Mouse (Mus musculus): ENCODE results near the gene Dapk2. TPM values are rescaled to one million over a fixed set of nuclear protein-coding genes. Genes with fewer than 3 reads are reported as not detected.

The Dapk2 gene
- polyA plus RNA-seq, 1 experiment = 22.8 TPM

DNA sequence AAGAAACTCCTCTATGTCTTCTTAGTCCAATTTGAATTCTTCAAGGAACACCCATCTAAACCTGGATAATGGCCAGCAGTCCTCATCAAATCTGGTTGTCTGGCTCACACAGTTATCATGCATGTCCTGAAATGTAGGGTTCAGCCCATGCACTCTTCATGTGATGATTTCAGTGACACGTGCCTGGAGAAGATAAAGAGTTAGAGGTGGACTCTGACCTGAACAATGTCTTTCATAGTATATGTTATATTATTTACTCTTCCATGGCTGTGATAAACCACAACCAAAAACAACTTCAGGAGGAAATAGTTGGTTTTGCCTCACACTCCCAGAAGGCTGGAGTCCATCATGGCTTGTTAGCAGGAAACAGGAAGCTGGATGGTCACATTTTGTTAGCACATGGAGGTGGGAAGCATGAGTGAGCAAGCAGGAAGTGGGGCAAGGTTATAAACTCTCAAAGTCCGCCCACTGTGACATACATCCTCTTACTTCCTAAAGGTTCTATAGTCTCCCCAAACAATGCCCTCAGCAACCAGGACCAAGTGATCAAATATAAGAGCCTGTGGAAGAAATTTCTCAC lies 142.5 kb downstream of the Dapk2 start:
- no peak overlapping the region for H3ac ChIP-seq (ENCODE audit: control insufficient read depth, insufficient read length, low read depth)
- H3K79me2 ChIP-seq (ENCODE audit: control insufficient read depth, insufficient read depth) = no peaks in the 10 kb centered on the region
- H3K79me3 ChIP-seq (ENCODE audit: low read depth) = no peaks in the 10 kb centered on the region
- no peaks in the 10 kb centered on the region for H3K36me3 ChIP-seq (ENCODE audit: control insufficient read depth, insufficient read depth)
- no peak overlapping the region for H3K4me3 ChIP-seq (ENCODE audit: insufficient read depth, poor library complexity, severe bottlenecking)
- no peaks in the 10 kb centered on the region for H3K27me3 ChIP-seq (ENCODE audit: control insufficient read depth, insufficient read depth, insufficient read length)
- TF ChIP-seq CTCF (IDR thresholded peaks at IDR 0.05; ENCODE audit: control insufficient read depth, insufficient read depth, insufficient read length) = no peak
- no peak for TF ChIP-seq FOSL1 (IDR thresholded peaks at IDR 0.05; ENCODE audit: insufficient read depth, low read length, poor library complexity, severe bottlenecking)
- no peak for TF ChIP-seq MAX (IDR thresholded peaks at IDR 0.05)
- no peak for TF ChIP-seq MYOG (IDR thresholded peaks at IDR 0.05; ENCODE audit: control insufficient read depth, extremely low read depth, insufficient read length)
- no peak for TF ChIP-seq USF1 (IDR thresholded peaks at IDR 0.05; ENCODE audit: low read depth)
- TF ChIP-seq MYOD1 (IDR thresholded peaks at IDR 0.05; ENCODE audit: control insufficient read depth, insufficient read length, low read depth) = no peak
- TF ChIP-seq CEBPB (IDR thresholded peaks at IDR 0.05; ENCODE audit: low read depth) = no peak

DNA sequence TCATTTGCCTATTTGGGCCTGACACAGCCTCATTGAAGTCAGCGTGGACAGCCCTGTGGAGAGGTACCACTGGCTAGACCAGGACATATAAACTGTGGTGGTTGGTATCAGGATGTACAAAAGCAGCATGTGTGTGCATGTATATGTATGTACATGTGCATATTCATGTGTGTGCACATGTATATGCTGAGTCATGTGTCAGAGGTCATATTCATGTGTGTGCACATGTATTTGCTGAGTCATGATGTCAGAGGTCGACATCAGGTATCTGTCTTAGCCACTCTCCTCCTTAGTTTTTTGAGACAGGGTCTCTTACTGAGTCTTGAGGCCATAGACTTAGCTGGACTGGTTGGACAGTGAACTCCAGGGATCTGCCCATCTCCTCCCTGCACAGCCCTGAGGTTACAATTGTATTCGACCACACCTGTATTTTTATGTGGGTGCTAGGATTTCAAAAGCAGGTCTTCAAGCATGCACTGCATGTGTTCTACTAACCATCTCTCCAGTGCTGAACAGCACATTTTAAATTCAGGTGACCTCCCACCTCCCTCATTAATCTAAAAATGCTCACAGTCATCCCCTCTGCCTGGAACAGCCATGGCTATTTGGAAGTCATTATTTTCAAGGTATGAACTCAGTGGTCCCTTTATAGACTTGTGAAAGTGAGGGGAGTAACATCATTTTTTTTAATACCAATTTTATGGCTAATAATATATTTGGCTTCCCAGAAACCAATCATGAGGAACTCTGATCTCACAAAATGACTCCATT lies 146.5 kb downstream of the Dapk2 start:
- no peak for TF ChIP-seq MYOG (IDR thresholded peaks at IDR 0.05; ENCODE audit: control insufficient read depth, extremely low read depth, insufficient read length)
- TF ChIP-seq CTCF (IDR thresholded peaks at IDR 0.05; ENCODE audit: control insufficient read depth, insufficient read depth, insufficient read length) = no peak
- no peak for TF ChIP-seq FOSL1 (IDR thresholded peaks at IDR 0.05; ENCODE audit: insufficient read depth, low read length, poor library complexity, severe bottlenecking)
- no peak for TF ChIP-seq USF1 (IDR thresholded peaks at IDR 0.05; ENCODE audit: low read depth)
- no peak for TF ChIP-seq MAX (IDR thresholded peaks at IDR 0.05)
- no peak for TF ChIP-seq CEBPB (IDR thresholded peaks at IDR 0.05; ENCODE audit: low read depth)
- no peak for TF ChIP-seq MYOD1 (IDR thresholded peaks at IDR 0.05; ENCODE audit: control insufficient read depth, insufficient read length, low read depth)
- no peaks in the 10 kb centered on the region for H3K79me2 ChIP-seq (ENCODE audit: control insufficient read depth, insufficient read depth)
- no peaks in the 10 kb centered on the region for H3K79me3 ChIP-seq (ENCODE audit: low read depth)

DNA sequence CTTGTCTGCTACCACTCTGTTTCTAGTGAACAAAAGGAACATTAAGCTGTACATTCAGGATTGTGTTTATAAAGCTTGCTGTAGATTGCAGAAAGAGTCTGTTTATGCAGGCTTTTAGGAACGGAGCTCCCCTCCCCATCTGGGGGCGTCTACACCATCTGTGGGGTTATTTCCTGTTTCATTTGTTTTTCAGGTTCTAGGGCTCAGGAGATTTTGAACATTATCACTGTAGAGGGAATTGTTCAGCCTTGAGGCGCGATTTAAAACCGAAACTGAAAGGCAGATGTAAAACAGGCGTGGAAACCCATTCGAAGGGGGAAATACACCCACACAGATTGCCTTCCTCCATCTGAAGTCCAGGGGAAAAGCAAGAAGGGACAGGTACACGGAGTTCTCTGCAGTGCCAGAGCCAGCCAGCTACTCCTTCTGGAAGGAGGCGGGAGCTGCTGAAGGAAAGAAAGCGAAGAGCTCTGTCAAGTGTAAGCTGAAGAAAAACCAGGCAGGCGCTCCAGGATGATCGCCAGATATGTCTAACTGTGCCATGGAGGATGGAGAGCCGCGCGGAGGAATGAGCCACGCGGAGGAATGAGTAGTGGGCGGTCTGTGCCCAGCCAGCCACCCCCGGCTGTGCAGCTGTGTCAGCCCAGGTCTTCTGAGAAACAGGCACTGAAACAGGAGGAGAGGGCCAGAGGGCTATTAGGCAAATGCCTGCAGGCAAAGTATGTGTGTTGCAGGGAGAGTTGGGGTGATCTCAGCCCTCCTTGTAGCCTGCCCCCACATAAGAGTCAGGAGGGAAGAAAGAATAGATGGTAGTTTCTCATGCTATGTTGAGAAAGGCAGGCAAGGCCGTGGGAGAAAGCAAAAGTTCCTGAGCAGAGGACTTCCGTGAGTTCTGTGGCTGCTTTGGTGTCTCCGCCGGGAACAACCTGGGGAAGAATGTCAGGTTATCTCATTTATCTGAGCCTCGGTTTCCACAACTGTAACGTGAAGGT lies 147.4 kb downstream of the Dapk2 start:
- H3K79me3 ChIP-seq (ENCODE audit: low read depth) = no peaks in the 10 kb centered on the region
- H3K27me3 ChIP-seq (ENCODE audit: control insufficient read depth, insufficient read depth, insufficient read length) = no peaks in the 10 kb centered on the region
- H3ac ChIP-seq (ENCODE audit: control insufficient read depth, insufficient read length, low read depth) = peak overlapping the region; percentile 28
- H3K36me3 ChIP-seq (ENCODE audit: control insufficient read depth, insufficient read depth) = no peaks in the 10 kb centered on the region
- TF ChIP-seq CEBPB (IDR thresholded peaks at IDR 0.05; ENCODE audit: low read depth) (no peak), USF1 (IDR thresholded peaks at IDR 0.05; ENCODE audit: low read depth) (no peak), MYOD1 (IDR thresholded peaks at IDR 0.05; ENCODE audit: control insufficient read depth, insufficient read length, low read depth) (no peak), MYOG (IDR thresholded peaks at IDR 0.05; ENCODE audit: control insufficient read depth, extremely low read depth, insufficient read length) (no peak), MAX (IDR thresholded peaks at IDR 0.05) (no peak), FOSL1 (IDR thresholded peaks at IDR 0.05; ENCODE audit: insufficient read depth, low read length, poor library complexity, severe bottlenecking) (no peak), CTCF (IDR thresholded peaks at IDR 0.05; ENCODE audit: control insufficient read depth, insufficient read depth, insufficient read length) (no peak)
- H3K79me2 ChIP-seq (ENCODE audit: control insufficient read depth, insufficient read depth) = no peaks in the 10 kb centered on the region
- peak overlapping the region; percentile 25 for H3K4me3 ChIP-seq (ENCODE audit: insufficient read depth, poor library complexity, severe bottlenecking)

More for the DNA sequence above, 146.5 kb downstream of the Dapk2 start:
- Histone ChIP-seq H3ac (ENCODE audit: control insufficient read depth, insufficient read length, low read depth) (no peak overlapping the region), H3K4me3 (ENCODE audit: insufficient read depth, poor library complexity, severe bottlenecking) (no peak overlapping the region), H3K36me3 (ENCODE audit: control insufficient read depth, insufficient read depth) (no peaks in the 10 kb centered on the region), H3K27me3 (ENCODE audit: control insufficient read depth, insufficient read depth, insufficient read length) (no peaks in the 10 kb centered on the region)

DNA sequence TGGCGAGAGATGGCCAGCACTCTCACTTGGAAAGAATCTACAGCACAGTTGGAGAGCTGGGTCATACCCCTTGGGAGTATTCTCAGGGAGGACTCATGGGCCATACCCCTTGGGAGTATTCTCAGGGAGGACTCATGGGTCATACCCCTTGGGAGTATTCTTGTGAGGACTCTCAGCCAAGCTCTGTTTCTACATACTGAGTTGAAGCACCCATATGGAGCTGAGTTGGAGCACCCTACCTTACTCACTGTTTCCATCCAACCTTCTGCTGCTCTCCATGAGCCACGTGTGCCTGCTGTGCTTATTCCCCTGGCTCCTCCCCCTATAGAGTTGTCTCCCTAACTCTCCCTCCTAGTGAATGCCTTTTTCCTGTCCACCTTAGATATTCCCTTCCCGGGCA lies 148.4 kb downstream of the Dapk2 start:
- Histone ChIP-seq H3K79me2 (ENCODE audit: control insufficient read depth, insufficient read depth) (no peaks in the 10 kb centered on the region), H3ac (ENCODE audit: control insufficient read depth, insufficient read length, low read depth) (no peak overlapping the region), H3K79me3 (ENCODE audit: low read depth) (no peaks in the 10 kb centered on the region), H3K27me3 (ENCODE audit: control insufficient read depth, insufficient read depth, insufficient read length) (no peaks in the 10 kb centered on the region), H3K4me3 (ENCODE audit: insufficient read depth, poor library complexity, severe bottlenecking) (no peak overlapping the region), H3K36me3 (ENCODE audit: control insufficient read depth, insufficient read depth) (no peaks in the 10 kb centered on the region)
- TF ChIP-seq CTCF (IDR thresholded peaks at IDR 0.05; ENCODE audit: control insufficient read depth, insufficient read depth, insufficient read length) (no peak), MAX (IDR thresholded peaks at IDR 0.05) (no peak), MYOD1 (IDR thresholded peaks at IDR 0.05; ENCODE audit: control insufficient read depth, insufficient read length, low read depth) (no peak), FOSL1 (IDR thresholded peaks at IDR 0.05; ENCODE audit: insufficient read depth, low read length, poor library complexity, severe bottlenecking) (no peak), CEBPB (IDR thresholded peaks at IDR 0.05; ENCODE audit: low read depth) (no peak), USF1 (IDR thresholded peaks at IDR 0.05; ENCODE audit: low read depth) (no peak), MYOG (IDR thresholded peaks at IDR 0.05; ENCODE audit: control insufficient read depth, extremely low read depth, insufficient read length) (no peak)

DNA sequence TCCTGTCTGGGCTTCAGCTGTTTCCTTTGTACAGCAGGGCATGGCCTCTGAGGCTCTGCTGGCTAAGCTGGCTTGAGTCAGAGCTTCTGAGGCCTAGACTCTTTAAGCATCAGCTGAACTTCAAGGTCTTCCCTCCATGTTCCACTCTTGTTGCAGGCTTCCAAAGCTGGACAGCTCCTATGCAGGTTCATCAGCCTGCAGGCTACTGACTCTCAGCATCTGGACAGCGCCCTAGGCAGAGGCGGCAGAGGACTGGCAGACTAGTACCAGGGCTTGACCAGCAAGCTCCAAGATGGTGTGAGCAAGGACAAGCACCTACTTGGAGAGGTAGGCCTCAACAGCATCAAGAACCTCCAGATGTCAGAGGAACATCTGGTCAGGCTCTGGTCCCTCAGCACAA lies 149.3 kb downstream of the Dapk2 start:
- no peaks in the 10 kb centered on the region for H3K27me3 ChIP-seq (ENCODE audit: control insufficient read depth, insufficient read depth, insufficient read length)
- H3K79me3 ChIP-seq (ENCODE audit: low read depth) = no peaks in the 10 kb centered on the region
- no peak for TF ChIP-seq USF1 (IDR thresholded peaks at IDR 0.05; ENCODE audit: low read depth)
- TF ChIP-seq MAX (IDR thresholded peaks at IDR 0.05) = peak; percentile 71
- TF ChIP-seq MYOG (IDR thresholded peaks at IDR 0.05; ENCODE audit: control insufficient read depth, extremely low read depth, insufficient read length) = no peak
- H3K36me3 ChIP-seq (ENCODE audit: control insufficient read depth, insufficient read depth) = no peaks in the 10 kb centered on the region
- no peaks in the 10 kb centered on the region for H3K79me2 ChIP-seq (ENCODE audit: control insufficient read depth, insufficient read depth)
- no peak overlapping the region for H3ac ChIP-seq (ENCODE audit: control insufficient read depth, insufficient read length, low read depth)
- H3K4me3 ChIP-seq (ENCODE audit: insufficient read depth, poor library complexity, severe bottlenecking) = no peak overlapping the region

All from C2C12 (cell line).